Mouse (Mus musculus): ENCODE measurements around the gene Ccdc73.
A peak's percentile ranks its signal among the peaks of the same experiment; 100 is the strongest.
"Not testable (repeated sequence)": the region's sequence is repeated elsewhere in the genome, so short reads cannot be mapped to it uniquely, and the experiment has no call there.

Gene Ccdc73

DNA sequence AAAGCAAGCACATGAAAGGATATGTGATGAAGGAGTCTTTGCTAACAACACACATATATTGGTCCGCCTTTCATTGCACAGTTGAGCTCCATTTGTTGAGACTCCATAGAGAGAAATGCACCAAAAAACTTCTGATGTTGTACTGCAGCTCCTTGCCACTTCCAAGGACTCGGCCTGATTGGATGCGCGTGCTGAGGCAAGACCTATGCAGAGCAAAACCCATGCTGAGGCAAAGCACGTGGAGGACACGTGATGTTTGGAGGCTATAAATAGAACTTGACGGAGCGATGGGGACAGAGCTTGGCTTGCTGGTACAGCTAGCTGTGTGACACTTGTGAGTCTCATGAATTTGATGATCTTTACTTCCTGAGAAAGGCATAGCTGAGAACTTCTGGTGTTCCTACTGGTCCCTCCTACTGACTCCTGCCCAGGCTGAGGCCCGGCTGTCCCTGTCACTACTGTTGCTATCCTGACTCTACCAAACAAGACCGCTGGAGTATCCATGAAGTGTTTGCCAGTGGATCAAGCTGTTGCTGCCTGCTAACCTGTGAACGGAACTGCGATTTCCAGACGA, at the start of gene Ccdc73:
TSS of gene Ccdc73 (plus strand) at position 524 of the 574 bp plus-strand sequence.
- no peak for DNase-seq (ENCODE audit: low spot score in 2 of 2)

DNA sequence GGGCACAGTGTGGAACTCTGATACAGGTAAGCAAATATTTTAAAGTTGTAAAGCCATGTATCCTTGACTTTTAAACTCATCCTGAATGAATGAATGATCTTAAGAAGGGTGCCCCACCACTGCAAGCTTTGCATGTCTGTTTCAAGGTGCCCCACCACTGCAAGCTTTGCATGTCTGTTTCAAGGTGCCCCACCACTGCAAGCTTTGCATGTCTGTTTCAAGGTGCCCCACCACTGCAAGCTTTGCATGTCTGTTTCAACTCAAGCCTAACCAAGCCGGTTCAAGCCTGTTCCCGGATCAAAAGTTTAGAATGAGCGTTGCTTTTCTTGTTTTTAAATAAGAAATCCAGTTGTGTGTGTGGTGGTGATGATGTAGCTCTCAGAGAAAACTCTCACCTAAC, 48.8 kb upstream of the Ccdc73 start:
- not testable (repeated sequence) for DNase-seq (ENCODE audit: low spot score in 2 of 2)

DNA sequence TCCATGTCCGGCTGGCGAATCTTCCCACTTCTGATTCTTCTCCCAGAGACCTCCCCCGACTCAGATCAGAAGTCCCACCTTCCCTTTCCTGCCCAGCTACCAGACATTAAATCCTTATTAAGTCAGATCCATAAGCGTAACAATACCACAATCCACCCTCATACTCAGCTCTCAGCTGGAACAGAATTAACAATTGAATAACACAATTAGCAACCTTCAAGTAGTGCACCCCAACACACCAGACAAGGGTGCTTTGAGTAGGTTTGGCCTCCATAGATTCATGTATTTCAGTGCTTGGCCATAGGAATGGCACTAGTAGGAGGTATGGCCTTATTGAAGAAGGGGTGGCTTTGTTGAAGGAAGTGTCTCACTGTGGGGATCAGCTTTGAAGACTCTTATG, 41.4 kb upstream of the Ccdc73 start:
- DNase-seq (ENCODE audit: low spot score in 2 of 2) = no peak

DNA sequence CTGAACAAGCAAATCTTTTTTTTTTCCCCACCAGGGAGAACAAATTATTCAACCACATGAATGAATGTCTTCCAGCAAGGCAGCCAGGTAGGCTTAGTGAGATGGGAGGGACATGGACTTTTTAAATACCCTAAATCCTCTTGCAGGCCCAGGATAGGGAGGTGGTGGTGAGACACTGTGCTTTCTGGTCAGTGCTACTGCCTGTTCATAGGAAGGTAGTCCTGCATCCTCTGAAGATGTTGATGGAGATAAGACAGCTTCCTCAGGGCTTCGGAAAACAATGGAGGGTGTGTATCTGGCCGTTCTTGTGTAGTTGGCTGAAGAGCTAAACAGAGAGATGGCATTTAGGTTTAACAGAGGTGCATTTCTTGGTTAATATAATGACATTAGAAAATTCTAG, 35.1 kb upstream of the Ccdc73 start:
- no peak for DNase-seq (ENCODE audit: low spot score in 2 of 2)

DNA sequence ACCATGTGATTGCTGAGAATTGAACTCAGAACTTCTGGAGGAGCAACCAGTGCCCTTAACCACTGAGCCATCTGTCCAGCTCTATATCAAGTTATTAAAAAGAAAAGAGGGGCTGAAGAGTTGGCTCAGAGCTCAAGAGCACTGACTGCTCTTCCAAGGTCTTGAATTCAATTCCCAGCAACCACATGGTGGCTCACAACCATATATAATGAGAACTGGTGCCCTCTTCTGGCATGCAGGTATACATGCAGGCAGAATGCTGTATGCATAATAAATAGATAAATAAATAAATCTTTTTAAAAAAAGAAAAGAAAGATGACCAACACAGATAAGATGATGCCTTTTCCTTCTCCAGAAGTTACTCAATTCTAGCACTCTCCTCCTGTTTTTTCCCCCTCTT, 26.6 kb upstream of the Ccdc73 start:
- DNase-seq (ENCODE audit: low spot score in 2 of 2) = no peak

DNA sequence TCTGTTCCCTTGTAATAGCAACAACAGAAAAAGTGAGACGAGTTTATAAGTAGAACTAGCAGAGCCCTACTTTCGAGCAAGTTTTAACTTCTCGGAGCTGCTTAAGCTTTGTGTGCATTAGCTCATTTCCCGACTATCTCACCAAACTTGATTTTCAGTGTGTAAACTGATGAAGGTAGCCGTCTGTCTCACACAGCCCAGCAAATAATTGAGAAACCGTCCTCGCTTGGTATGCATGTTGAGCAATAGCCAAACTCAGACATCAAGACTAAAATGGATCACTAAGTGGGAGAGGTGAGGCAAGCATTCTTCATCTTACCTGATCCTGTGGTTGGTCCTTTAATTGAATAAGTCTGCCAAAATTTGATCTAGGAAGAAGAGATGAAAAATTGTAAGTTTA, 25.9 kb upstream of the Ccdc73 start:
- no peak for DNase-seq (ENCODE audit: low spot score in 2 of 2)

DNA sequence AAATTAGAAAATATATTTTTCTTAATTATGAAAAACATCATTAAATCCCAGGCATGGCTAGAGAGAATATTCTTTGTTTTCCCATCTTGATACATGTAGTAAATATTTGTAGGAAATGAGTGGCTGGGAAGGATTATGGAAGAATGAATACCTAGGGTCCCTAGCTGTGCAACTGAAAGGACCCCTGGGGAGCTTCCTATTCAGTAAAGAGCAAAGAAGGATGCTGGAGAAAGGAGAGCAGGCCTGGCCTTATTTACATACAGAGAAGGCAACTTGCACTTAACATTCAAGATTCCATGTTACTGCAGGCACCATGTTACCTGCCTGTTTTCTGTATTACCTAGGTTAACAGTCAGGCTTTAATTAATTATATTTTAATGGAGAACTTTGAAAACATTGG, 25.0 kb upstream of the Ccdc73 start:
- DNase-seq (ENCODE audit: low spot score in 2 of 2) = no peak

DNA sequence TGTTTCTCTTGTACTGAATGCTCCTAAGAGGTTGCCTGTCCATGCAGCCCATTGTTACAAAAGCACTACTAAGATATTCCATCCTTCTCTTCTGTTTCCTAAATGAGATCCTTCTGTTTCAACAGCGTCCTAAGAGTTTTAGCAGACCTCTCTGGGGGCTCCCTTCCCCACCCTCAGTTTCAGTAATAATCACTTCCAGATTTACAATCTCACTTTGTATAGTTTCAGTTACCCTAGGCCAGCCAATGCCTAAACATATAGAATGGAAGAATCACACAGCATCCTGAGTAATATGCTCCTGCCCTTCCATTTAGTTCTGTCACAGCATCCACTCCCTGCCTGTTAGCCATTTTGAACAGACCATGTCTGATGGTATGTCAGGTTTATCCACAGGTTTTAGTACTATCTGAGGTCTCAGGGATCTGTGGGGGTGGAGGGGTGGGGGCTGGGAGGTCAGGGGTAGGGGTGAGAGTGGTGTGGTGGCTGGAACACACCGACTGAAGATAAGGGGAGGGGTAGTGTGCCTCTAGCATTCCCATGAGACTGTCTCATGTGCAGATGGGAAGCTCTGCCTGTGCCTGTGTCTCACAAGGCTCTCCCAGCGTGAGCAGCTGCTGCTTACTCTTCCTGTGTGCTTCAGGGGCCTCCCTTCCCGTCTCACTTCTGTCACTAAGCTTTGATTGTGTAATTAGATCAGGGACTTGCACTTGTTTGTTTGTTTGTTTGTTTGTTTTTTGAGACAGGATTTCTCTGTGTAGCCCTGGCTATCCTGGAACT, 20.8 kb upstream of the Ccdc73 start:
- no peak for DNase-seq (ENCODE audit: low spot score in 2 of 2)

DNA sequence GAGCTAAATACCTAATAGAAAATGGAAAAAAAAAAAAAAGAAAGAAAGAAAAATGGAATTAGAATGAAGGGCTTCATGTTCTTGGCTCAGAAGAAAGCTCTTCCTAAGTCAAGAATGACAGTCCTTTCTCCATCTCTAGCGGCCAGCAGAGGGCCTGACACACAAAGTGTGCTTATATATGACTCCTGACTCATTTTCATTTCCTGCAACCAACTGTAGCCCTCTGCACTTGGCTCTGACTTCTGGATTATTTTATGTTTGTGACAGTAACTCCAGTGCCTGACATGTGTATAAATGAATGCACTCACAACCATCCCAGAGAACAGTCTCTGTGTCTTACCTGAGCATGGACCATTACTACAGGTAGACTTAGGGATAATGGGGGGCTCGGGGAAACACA, 20.0 kb upstream of the Ccdc73 start:
- DNase-seq (ENCODE audit: low spot score in 2 of 2) = peak; percentile 23 to 30

DNA sequence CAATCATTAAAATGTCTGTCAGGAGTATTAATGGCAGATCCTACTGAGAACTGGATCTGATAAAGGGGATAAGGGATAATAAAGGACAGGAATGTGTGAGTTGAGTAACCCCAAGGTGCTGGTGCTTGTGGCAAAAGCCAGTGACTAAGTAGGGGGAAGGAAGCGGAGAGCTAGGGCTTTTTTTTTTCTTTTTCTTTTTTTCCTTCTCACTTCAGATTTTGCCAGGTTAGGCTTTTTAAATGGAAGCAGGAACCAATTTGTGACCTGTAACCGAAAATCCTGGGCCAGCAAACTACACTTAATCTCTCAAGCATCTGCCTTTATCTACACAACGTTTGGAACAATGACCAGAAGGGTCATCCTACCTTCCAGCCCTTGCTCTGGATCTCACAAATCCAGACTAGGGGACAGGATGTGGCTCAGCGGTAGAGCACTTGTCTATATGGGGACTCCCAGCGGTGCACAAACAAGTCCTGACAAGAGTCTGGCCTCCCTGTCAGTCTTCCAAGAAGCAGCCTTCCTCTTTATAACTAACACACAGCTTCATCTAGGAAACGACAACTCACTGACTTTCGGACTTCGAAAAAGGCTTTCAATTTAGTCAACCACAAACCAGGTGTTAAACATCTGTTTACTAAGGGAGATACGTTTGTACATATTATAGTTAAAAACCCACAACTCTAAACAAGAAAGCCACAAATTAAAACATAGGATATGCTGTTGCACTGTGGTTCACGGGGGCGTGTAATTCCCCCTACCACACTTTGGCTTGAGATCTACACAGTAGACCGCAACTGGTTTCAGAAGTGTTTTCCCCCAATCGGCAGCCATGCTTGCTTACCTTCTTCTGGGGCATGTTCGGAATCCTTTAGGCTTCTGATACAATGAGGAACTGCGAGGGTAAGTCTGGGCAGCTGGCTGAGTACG, 19.1 kb upstream of the Ccdc73 start:
- DNase-seq (ENCODE audit: low spot score in 2 of 2) = peak; percentile 43 to 52

DNA sequence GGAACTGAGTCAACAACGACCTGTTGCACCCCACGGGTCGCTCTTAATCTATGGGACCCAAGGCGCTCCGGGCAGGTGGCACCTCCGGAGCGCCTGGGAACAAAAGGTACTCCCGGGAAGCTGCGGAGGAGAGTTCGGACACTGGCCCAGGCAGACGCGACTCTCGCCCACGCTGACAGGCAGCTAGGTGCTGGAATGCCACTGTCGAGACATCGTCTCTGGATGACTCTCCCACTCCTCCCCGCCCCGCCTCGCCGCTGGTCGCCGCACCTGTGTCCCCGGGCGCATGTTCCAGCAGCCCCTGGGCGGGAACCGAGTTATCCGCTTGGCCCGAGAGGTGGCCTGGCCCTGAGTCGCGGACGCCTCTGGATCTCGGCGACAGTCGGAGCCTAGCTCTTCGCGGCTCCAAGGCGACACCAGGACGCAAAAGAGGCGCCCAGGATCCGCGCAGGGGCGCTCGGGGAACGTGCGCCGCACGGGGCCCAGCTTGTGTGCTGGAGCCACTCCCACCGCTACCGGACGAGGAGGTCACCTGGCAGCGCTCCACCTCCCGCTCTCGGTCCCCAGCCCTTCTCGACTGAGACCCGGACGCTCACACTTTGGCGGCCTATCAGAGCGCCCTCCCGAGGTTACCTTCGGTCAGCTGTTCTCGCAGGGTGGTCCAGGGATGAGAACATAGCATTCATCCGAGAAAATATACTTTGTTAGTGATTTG, 18.2 kb upstream of the Ccdc73 start, which contains the start of gene Prrg4:
TSS of gene Prrg4 (minus strand) at position 601 of the 715 bp plus-strand sequence.
- DNase-seq (ENCODE audit: low spot score in 2 of 2) = peak; percentile 30 to 41

DNA sequence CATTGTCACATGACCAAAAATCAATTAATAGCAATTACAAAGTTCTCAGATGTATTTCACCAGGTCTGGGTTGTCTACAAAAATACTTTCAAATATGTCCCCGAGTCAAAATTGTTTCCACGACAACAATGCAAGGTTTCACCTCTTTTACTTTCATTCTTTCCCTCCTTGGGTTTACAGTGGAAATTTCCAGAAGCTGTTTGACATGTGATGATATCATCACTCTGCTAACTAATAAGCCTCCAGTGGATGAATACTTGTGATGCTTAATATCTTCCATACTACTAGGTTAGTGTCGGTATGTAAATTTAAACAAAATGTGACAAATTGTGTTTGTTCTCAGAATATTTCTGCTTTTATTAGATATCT, 17.6 kb upstream of the Ccdc73 start:
- DNase-seq (ENCODE audit: low spot score in 2 of 2) = no peak

DNA sequence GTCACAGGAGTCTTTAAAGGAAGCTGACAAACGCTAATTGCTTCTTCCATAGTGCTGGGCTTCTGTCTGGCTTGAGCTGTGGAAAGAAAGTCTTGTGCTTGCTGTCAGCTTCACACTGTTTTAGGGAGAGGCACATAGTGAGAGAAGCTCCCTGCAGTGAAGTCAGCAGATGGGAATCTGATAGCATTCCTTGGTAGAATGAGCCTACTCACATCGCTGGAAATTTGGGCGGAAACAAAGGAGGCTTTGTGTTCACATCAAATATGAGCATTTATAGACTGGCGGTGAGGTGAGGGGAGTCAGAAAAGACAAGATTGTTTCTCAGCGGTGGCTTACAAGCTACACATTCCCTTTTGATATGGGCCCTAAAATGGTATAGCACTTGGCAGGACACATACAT, 15.9 kb upstream of the Ccdc73 start:
- DNase-seq (ENCODE audit: low spot score in 2 of 2) = no peak

DNA sequence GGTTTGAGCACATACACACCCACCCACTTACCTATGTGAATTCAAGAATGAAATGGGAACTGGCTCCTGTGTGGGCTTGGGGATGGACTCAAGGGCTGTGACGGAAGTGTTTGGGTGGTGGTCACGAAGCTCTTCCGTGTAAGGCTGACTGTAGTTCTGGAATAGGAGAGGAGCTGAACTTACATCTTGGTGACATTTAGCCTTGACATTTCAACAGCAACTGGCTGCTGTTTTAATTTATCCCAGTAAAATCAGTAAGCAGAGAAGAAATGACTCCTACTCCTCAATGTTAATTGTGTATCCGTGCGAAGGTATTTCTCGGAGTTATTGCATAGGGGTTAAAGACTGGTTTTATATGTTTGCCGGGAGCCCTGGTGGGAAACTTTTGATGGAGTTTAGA, 15.1 kb upstream of the Ccdc73 start:
- DNase-seq (ENCODE audit: low spot score in 2 of 2) = no peak

DNA sequence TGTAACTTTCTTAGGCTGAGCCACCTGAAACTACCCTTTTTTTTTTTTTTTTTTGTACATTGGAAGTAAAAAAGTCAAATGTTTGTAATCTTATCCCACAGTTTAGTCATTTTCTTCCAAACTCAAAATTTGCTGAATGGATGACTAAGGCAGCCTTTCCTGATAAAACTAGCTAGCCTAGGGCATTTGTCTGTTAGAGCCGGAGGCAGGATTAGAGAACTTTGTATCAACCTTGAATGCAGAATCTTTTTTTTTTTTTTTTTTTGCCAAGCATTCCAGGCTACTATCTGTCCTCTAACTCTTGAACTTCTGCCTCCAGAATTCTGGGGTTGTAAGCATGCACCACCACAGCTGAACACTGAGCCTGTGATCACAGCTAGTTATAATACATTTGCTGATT, 12.8 kb upstream of the Ccdc73 start:
- DNase-seq (ENCODE audit: low spot score in 2 of 2) = no peak

DNA sequence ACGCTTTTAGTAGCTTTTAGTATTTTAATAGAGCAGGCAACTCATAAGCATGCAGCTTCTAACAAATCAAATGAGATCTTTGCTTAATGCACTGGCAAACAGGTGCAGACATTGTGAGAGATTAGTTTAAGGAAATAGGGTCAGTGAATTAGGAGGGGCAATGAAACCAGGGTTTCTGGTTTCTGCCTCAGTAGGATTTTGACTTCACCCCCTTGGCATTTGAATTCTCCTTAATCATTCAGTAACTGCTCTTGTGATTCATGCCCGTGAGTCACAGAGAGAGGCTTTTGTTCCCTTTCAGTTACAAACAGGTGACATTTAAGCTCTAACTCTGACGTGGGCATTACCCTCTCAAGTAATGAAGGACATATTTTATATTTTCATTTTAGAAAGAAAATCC, 11.9 kb upstream of the Ccdc73 start:
- no peak for DNase-seq (ENCODE audit: low spot score in 2 of 2)

DNA sequence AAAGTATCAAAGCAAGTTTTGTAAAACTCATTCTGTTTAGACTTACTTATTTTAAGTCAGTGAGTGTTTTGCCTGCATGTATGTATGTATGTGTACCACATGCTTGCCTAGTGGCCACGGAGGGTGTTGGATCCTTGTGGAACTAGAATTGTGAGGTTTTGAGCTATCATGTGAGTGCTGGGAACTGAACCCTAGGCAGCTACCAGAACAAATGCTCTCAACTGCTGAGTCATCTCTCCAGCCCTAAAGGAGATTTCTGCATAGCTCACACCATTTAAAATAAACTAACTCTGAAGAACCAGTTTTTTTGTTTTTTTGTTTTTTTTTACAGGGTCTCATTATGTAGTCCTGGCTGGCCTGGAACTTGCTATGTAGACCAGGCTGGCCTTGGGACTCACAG, 11.4 kb upstream of the Ccdc73 start:
- DNase-seq (ENCODE audit: low spot score in 2 of 2) = no peak

DNA sequence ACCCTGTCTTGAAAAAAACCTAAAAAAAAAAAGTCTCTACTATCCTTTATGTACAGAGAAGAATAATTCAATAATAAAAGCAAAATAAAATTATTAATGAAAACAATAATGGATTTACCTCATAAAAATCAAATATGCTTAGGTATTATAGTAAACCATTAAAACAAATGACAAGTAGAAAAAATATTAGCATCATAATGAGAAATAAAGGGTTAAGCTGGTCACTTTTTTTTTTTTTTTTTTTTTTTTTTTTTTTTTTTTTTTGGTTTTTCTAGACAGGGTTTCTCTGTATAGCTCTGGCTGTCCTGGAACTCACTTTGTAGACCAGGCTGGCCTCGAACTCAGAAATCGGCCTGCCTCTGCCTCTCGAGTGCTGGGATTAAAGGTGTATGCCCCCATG, 9.5 kb upstream of the Ccdc73 start:
- not testable (repeated sequence) for DNase-seq (ENCODE audit: low spot score in 2 of 2)

DNA sequence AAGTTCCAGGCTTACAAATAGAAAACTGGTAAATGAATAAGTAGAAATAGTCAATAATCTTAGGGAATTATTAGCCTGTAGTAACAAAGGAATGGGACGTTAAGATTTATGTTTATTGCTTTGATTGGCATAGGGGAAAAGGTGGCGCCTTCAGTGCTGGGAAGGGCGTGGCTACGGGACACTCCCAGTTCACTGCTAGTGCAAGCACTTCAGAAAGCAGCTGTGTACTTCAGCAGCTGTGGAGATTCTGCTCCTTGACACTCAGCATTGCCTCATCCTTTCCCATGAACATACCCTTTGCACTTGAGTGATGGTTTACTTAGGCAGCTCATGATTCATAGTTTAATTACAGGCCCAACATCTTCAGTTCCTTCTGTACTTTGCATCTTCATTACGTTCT, 8.5 kb upstream of the Ccdc73 start:
- DNase-seq (ENCODE audit: low spot score in 2 of 2) = no peak

DNA sequence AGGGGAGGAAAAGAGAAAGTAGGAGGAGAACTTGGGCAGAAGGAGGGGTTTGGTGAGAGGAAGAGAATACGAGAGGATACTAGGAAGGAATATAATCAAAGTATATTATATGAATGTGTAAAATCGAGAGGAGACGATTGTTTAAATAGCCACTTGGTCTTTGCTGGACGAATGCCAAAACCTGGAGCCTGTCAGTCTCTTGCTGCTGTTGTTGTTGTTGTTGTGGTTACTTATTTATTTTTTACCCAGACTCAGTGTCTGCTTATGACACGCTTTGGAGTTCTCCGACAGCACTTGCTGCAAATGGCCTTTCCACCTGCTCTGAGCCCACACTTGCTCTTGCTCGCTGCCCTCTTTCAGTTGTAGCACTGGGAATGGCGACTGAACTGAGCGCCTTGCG, 7.2 kb upstream of the Ccdc73 start:
- DNase-seq (ENCODE audit: low spot score in 2 of 2) = no peak

DNA sequence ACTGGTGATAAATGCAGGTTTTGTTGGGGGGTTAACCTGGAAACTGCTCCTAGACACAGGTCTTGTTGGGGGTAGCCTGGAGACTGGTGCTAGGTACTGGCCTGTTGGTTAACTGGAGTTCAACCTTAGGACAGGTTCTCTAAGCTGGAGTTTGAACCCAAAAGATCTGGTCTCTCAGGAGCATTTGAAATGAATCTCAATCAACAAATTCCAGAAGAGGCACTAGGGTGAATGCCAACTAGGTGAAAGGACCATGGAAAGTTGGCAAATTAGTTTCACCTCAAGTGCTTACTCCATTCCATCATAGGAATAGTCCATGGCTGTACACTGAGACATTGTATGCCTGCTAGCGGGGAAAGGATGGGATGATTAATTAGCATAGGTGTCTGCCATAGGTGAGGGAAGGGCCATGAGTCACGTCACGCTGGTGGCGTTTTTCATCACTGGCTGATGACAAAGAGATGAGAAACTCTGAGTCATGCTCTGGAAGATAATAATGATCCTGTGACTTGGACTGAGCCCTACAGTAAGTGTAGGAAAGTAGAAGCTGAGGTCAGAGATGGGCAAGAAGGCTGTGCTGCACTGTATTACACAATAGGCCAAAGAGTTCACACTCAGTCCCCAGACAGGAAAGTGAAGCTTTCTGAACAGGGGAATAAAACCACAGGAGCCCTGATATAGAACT, 3.3 kb upstream of the Ccdc73 start:
- DNase-seq (ENCODE audit: low spot score in 2 of 2) = no peak
